Mouse (Mus musculus) G1E (cell line): Measurements from ENCODE around the gene Cracr2b.

ENCODE experiments used
- CTCF ChIP-seq: IDR thresholded peaks from 2 replicates; pipeline ENCODE4 v1.5.1; 2012; ENCODE audit warnings: low read depth, low read length, inconsistent platforms, mixed read lengths
- GATA1 ChIP-seq: IDR thresholded peaks from 2 replicates; pipeline ENCODE4 v1.6.1; 2012; ENCODE audit warnings: borderline replicate concordance, low read length, inconsistent platforms, mixed read lengths
- GATA2 ChIP-seq: IDR thresholded peaks from 2 replicates; pipeline ENCODE4 v1.6.1; 2012; ENCODE audit warnings: low read depth, low read length, inconsistent platforms, borderline replicate concordance

GRCm38 (mm10) chr7:141420030-141420702 is 40.7 kb upstream of the Cracr2b start:
- TF ChIP-seq GATA1 (no peak), CTCF (no peak), GATA2 (no peak)
